Mouse (Mus musculus) C3H10T1/2 (cell line): ENCODE measurements around the gene Gm44. TPM values are rescaled to one million over a fixed set of nuclear protein-coding genes. Genes with fewer than 3 reads are reported as not detected.

ENCODE experiments used
- polyA plus RNA-seq, 2 experiments: library from polyadenylated mRNA; unstranded; fragments of >200 nt; fragmentation: generic; extraction: Trizol; gene quantifications; one replicate each; pipeline ENCODE4 v1.2.1; 2012; ENCODE audit warnings: missing spikeins in 2 of 2

The Gm44 gene
- polyA plus RNA-seq, result not detected

DNA sequence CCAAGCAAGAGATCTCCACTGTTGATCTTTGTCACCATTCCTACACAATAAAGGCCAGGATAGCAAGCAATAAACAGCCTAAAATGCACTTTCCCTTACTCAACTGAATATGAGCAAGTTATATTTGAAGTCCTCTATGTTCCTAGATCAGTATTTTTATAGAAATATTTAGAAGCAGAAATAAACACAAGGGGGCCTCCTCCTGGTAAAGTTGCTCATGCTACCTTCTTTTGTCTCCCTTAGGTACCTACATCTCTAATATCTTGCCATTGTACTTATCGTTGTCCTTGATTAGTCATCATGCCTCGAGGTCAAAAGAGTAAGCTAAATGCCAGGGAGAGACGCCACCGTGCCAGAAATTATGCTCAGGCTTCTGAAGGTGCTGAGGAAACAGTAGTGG lies at the start of gene Gm44:
TSS of gene Gm44 (plus strand) at position 301 of the 400 bp plus-strand sequence.

